In genomic region chr1:137901211-137901610, GRCm38 (mm10) we compare ENCODE assay signal across 9 mouse cellular contexts.
DNase-seq lines count a peak whose midpoint lies in the region; ATAC-seq and TF ChIP-seq lines count a peak whose summit lies in the region.
"Had no signal": no experiment of that assay in that cellular context is flagged by ENCODE, and none has a peak within 500 bp of the region (broad histone marks: within the 10 kb centered on the region; RNA-seq: fewer than 3 reads in every experiment).

No protein-coding gene starts in this region.

- no peak overlapping the region for H3K27ac ChIP-seq in cerebellum, adult 2 months (ENCODE audit: insufficient read depth, low read length)
- peak overlapping the region; percentile 94 for H3K27ac ChIP-seq in lung, postnatal 0 days (ENCODE audit: low read length)
- no peak overlapping the region for H3K27ac ChIP-seq in liver, embryonic 12.5 days
- no peak overlapping the region for H3K27ac ChIP-seq in stomach, embryonic 16.5 days (ENCODE audit: low read length)

- no peak for ATAC-seq in lung, postnatal 0 days
- ATAC-seq in liver, embryonic 12.5 days = no peak
- no peak for ATAC-seq in stomach, embryonic 16.5 days (ENCODE audit: insufficient read depth, low FRiP score)

- H3K4me2 ChIP-seq in lung, postnatal 0 days (replicated peaks; ENCODE audit: low read depth, low read length) = peak overlapping the region; percentile 69
- H3K4me2 ChIP-seq in liver, embryonic 12.5 days = peak overlapping the region; percentile 82
- peak overlapping the region; percentile 68 for H3K4me2 ChIP-seq in stomach, embryonic 16.5 days (ENCODE audit: low read depth, low read length)

- no peak for TF ChIP-seq POLR2A in cerebellum, adult 2 months (IDR thresholded peaks at IDR 0.05; ENCODE audit: borderline replicate concordance, insufficient read depth, low read length)

- WGBS in cerebellum, adult 2 months = 4% methylated on average over 5 of the region's 5 CpGs
- 30% methylated on average over 5 of the region's 5 CpGs for WGBS in lung, postnatal 0 days
- 76% methylated on average over 5 of the region's 5 CpGs for WGBS in liver, embryonic 12.5 days (ENCODE audit: insufficient replicate concordance)
- WGBS in stomach, embryonic 16.5 days = 47% methylated on average over 5 of the region's 5 CpGs

- no peak for TF ChIP-seq CTCF in cerebellum, adult 2 months (IDR thresholded peaks at IDR 0.05; ENCODE audit: borderline replicate concordance, insufficient read depth, low read depth, low read length)
- TF ChIP-seq CTCF in lung, postnatal 0 days (IDR thresholded peaks at IDR 0.05) = no peak

- peak overlapping the region; percentile 76; the same call in 1 of the 2 replicates for H3K9ac ChIP-seq in lung, postnatal 0 days (replicated peaks; ENCODE audit: low read depth)
- H3K9ac ChIP-seq in liver, embryonic 12.5 days = peak overlapping the region; percentile 57; the same call in 1 of the 2 replicates
- peak overlapping the region; percentile 72; the same call in 1 of the 2 replicates for H3K9ac ChIP-seq in stomach, embryonic 16.5 days (ENCODE audit: low read length)

- H3K36me3 ChIP-seq in lung, postnatal 0 days (ENCODE audit: insufficient read depth, low read length) = no peaks in the 10 kb centered on the region
- H3K36me3 ChIP-seq in liver, embryonic 12.5 days = no peaks in the 10 kb centered on the region
- H3K36me3 ChIP-seq in stomach, embryonic 16.5 days (ENCODE audit: control insufficient read depth, insufficient read depth, low read length) = no peaks in the 10 kb centered on the region

- no peak for TF ChIP-seq EP300 in lung, postnatal 0 days (IDR thresholded peaks at IDR 0.05)

- no peaks in the 10 kb centered on the region for H3K9me3 ChIP-seq in lung, postnatal 0 days (ENCODE audit: low read length)
- H3K9me3 ChIP-seq in liver, embryonic 12.5 days (replicated peaks) = no peaks in the 10 kb centered on the region
- H3K9me3 ChIP-seq in stomach, embryonic 16.5 days (replicated peaks; ENCODE audit: control insufficient read depth, low read length) = no peaks in the 10 kb centered on the region

- no peaks in the 10 kb centered on the region for H3K27me3 ChIP-seq in cerebellum, adult 2 months (ENCODE audit: control insufficient read depth, insufficient read depth, low read length)
- no peaks in the 10 kb centered on the region for H3K27me3 ChIP-seq in lung, postnatal 0 days (replicated peaks; ENCODE audit: insufficient read depth, low read length)
- no peaks in the 10 kb centered on the region for H3K27me3 ChIP-seq in liver, embryonic 12.5 days (replicated peaks)
- no peaks in the 10 kb centered on the region for H3K27me3 ChIP-seq in stomach, embryonic 16.5 days (ENCODE audit: control insufficient read depth, insufficient read depth, low read length)

- H3K4me1 ChIP-seq in cerebellum, adult 2 months (ENCODE audit: control insufficient read depth, insufficient read depth, low read length) = no peaks in the 10 kb centered on the region; the same call in 1 of the 2 replicates
- peaks cover 3% of the 10 kb centered on the region for H3K4me1 ChIP-seq in lung, postnatal 0 days (ENCODE audit: insufficient read depth, low read depth, low read length)
- H3K4me1 ChIP-seq in liver, embryonic 12.5 days = peaks cover 25% of the 10 kb centered on the region
- peaks cover 14% of the 10 kb centered on the region for H3K4me1 ChIP-seq in stomach, embryonic 16.5 days (ENCODE audit: control insufficient read depth, insufficient read depth, low read length)

- no peak for DNase-seq in cerebellum, adult 2 months
- DNase-seq in cerebellum, adult 9-11 months = no peak
- DNase-seq in lung, postnatal 0 days (ENCODE audit: low spot score) = no peak
- no peak for DNase-seq in lung, postnatal 10 days
- DNase-seq in testis, postnatal 14 days (ENCODE audit: low spot score) = no peak
- no peak for DNase-seq in natural killer cell, adult 2 months (ENCODE audit: low spot score in 2 of 2)
- DNase-seq: embryo, embryonic 11 days had no signal

- peak overlapping the region; percentile 98 for H3K4me3 ChIP-seq in cerebellum, adult 2 months (replicated peaks; ENCODE audit: insufficient read depth, low read depth, low read length)
- peak overlapping the region; percentile 79 for H3K4me3 ChIP-seq in lung, postnatal 0 days (ENCODE audit: low read depth, low read length)
- H3K4me3 ChIP-seq in liver, embryonic 12.5 days = peak overlapping the region; percentile 62; the same call in 1 of the 2 replicates
- H3K4me3 ChIP-seq in stomach, embryonic 16.5 days (replicated peaks; ENCODE audit: low read length) = peak overlapping the region; percentile 63
